Mouse (Mus musculus) small intestine, adult 2 months (tissue): ENCODE data around the gene Phrf1.

ENCODE experiments used
- CTCF ChIP-seq: fragments of 200-500 bp; IDR thresholded peaks from 2 replicates; pipeline ENCODE4 v1.5.1; 2012; ENCODE audit warnings: low read depth, mild to moderate bottlenecking, control low read depth, inconsistent platforms, low read length, moderate library complexity, mixed read lengths; ENCODE audit not compliant: insufficient replicate concordance, insufficient read length; ENCODE audit errors: extremely low read depth
- POLR2A ChIP-seq: fragments of 200-500 bp; IDR thresholded peaks from 2 replicates; pipeline ENCODE4 v1.6.1; 2012; ENCODE audit warnings: low read depth, mild to moderate bottlenecking, control low read depth, inconsistent platforms, low read length, moderate library complexity

- TF ChIP-seq POLR2A (no peak), CTCF (no peak)
Observed at GRCm38 (mm10) chr7:141214310-141214709, 14.3 kb upstream of the Phrf1 start.
